Mouse (Mus musculus): Measurements from ENCODE around the gene Dll4.

Gene Dll4

GRCm38 (mm10) chr2:119312380-119312958 is 13.1 kb upstream of the Dll4 start:
- DNase-seq = no peak

DNA sequence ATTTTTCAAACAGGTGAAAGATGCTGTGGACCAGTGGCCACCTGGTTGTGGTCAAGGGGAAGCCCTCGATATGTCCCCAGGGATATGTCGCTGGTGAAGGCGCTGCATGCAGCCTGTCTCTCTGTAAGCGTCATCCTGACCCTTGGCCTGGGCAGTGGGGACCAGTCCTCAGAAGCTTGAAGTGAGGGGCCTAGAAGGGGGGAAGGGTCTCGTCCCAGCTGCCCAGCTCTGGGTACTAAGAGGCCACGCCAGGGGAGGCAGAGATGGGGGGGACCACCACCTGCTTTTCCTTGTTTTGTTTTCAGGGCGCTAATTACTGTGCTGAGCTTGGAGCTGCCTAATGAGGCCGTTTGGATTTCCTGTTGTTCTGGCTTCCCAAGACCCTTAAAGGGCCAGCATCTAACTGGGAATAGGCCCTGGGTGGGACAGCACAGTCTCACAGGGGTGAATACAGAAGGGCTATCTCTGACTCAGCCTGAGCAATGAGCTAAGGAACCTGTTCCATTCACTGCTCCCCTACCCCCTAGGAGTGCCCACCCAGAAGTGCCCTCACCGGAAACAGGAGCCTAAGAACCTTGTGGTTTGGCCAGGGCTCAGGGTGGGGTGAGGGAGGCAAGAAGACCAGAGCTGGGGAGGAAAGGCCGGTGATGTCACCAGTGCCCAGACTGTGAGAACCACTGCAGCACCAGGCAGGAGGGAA is 11.7 kb upstream of the Dll4 start:
- DNase-seq = no peak

GRCm38 (mm10) chr2:119314742-119315310 is 10.8 kb upstream of the Dll4 start:
- no peak for DNase-seq

- no peak for DNase-seq
These were observed 7.4 kb upstream of the Dll4 start for GRCm38 (mm10) chr2:119318043-119318710.

DNA sequence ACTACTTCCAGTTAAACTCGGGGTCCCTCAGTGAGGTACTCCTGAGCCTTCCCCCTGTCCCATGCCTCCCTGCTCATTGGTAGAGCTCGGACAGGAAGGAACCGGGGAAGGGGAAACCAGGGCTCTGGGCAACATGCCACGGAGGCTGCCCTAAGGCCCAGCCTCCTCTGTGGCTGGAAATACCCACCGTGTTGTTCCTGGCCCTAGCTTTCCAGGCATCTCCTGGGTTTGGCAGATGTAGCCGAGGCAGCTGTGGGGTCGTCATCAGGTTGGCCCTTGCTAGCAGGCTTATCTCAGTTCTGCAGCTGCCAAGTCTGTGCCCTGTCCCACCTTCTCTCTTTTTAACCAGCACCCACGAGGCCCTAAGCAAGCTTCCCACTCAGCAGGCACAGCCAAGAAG is 5.0 kb upstream of the Dll4 start:
- DNase-seq = no peak

GRCm38 (mm10) chr2:119321771-119322586 is 3.6 kb upstream of the Dll4 start:
- DNase-seq = no peak

- DNase-seq = no peak
These were observed 2.8 kb upstream of the Dll4 start for GRCm38 (mm10) chr2:119322587-119323300.

GRCm38 (mm10) chr2:119323866-119324575 is 1.6 kb upstream of the Dll4 start:
- no peak for DNase-seq

DNA sequence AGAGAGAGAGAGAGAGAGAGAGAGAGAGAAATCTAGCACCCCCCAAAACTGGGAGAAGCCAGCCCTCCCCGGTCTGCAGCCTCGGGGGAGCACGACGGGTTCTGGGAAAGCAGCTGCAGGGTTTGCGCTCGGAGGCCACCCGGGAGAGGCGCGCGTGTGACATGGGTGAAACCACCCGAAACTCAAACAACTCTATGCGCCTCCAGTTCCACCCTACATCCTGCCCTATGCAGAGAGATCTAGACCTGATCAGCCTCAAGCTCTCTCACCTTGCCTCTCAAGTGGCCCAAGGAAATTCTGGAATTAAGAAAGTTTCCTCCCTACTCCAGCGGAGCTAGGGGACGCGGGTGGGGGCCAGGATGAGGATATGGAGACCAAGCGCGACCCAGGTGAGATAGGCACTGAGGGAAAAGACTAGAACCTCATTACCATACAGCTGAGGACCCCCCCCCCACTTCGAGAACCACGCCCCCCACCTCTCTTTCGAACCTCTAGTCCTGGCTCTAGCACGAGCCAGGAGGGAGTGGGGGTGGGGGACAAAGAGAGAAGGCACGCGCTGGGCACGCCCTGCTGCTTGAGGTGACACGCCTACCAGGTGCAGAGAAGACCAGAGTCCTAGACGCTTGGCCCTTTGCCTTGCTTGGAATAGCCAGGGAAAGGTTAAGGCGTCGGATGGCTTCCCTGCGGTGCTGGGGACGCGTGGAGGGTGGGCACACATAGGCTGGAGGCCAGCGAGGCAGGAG is 837 bp upstream of the Dll4 start:
- DNase-seq = peak; percentile 36

DNA sequence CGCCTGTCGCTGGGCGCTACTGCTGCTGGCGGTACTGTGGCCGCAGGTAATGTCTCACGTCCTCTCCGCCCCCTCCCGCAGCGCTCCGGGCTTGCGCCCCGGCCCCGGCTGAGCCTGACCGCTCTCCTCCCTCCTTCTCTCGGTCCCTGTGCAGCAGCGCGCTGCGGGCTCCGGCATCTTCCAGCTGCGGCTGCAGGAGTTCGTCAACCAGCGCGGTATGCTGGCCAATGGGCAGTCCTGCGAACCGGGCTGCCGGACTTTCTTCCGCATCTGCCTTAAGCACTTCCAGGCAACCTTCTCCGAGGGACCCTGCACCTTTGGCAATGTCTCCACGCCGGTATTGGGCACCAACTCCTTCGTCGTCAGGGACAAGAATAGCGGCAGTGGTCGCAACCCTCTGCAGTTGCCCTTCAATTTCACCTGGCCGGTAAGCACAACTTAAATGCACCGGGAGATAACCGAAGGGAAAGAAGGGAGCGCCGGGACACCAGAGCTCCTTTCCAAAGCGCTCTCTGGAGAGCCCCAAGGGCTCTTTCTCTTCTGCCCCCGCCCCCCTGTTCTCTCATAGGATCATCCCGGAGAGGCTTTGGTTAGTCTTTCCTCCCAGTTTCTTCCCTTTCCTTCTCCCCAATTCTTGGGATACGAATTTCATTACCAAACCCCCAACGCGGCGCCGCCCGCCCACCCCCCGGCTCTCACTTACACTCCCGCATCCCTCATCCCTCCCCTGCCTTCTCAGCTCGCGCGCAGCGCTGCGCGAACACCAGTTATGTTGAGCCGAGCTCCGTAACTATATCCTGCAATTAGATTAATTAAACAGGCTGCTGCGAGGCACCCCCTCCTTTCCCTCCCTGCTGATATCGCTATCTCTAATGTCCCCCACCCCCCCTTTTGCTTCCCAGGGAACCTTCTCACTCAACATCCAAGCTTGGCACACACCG is 847 bp downstream of the Dll4 start:
- DNase-seq = peak; percentile 22

DNA sequence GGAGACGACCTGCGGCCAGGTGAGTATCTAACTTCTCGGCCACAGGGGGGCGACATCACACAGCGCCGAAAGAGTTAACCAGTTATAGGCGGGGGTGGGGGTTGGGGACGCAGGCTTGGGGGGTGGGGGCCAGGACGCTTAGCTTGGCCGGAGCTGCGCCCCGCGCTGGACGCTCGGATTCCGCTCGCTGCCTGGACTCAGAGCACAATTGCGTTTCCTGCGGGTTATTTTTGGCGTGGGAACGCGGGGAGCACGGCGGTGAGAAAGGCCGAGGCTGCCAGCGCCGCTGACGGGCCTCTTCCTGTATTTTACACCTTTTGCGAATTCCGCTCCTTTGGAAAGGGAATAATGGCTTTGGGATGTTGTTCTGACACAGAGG is 1.5 kb downstream of the Dll4 start:
- DNase-seq = peak; percentile 55

DNA sequence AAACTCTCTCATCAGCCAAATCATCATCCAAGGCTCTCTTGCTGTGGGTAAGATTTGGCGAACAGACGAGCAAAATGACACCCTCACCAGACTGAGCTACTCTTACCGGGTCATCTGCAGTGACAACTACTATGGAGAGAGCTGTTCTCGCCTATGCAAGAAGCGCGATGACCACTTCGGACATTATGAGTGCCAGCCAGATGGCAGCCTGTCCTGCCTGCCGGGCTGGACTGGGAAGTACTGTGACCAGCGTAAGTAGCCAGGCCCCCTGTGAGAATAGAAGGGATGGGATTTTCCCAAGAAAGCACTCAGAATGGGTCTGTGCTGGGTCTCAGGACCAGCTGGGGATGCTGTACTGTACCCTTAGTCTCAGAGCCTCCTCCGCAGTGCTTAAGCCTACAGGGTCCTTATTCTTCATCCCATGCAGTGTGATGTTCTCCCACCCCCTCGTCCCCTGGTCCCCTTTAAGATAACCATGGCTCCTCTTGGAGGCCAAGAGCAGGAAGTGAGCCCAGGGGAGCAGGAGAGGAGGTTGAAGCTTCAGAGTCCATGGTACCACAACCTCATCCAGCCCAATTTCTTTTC is 2.5 kb downstream of the Dll4 start:
- peak; percentile 43 for DNase-seq

- DNase-seq = peak; percentile 38
These were observed 3.0 kb downstream of the Dll4 start for GRCm38 (mm10) chr2:119328546-119328945.

- no peak for DNase-seq
These were observed 3.7 kb downstream of the Dll4 start for GRCm38 (mm10) chr2:119329123-119329817.

DNA sequence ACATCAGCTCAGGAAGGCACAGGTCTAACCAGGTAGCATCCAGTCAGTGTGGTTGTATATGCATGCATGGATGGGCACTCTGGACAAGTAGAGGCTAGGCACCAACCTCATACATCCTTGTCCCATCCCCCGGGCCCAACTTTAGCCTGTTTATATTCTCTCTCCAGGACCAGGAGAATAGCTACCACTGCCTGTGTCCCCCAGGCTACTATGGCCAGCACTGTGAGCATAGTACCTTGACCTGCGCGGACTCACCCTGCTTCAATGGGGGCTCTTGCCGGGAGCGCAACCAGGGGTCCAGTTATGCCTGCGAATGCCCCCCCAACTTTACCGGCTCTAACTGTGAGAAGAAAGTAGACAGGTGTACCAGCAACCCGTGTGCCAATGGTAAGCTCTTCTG is 5.2 kb downstream of the Dll4 start:
- DNase-seq = no peak

- no peak for DNase-seq
These were observed 6.6 kb downstream of the Dll4 start for GRCm38 (mm10) chr2:119332177-119332661.

- DNase-seq = no peak
These were observed 8.6 kb downstream of the Dll4 start for GRCm38 (mm10) chr2:119334135-119334534.

DNA sequence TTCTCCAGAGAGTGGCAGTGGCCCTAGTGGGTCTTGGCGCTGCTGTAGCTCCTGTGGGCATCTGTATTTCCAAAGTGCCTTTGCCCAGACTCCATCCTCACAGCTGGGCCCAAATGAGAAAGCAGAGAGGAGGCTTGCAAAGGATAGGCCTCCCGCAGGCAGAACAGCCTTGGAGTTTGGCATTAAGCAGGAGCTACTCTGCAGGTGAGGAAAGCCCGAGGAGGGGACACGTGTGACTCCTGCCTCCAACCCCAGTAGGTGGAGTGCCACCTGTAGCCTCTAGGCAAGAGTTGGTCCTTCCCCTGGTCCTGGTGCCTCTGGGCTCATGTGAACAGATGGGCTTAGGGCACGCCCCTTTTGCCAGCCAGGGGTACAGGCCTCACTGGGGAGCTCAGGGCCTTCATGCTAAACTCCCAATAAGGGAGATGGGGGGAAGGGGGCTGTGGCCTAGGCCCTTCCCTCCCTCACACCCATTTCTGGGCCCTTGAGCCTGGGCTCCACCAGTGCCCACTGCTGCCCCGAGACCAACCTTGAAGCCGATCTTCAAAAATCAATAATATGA is 9.5 kb downstream of the Dll4 start:
- no peak for DNase-seq
